Mouse (Mus musculus): ENCODE measurements around the gene Ptprg.

GRCm38 (mm10) chr14:11950379-11950778 lies 397.0 kb downstream of the Ptprg start:
- TF ChIP-seq CTCF (conservative IDR thresholded peaks at IDR 0.05; ENCODE audit: low read length) = no peak
- TF ChIP-seq NANOG (IDR thresholded peaks at IDR 0.05; ENCODE audit: borderline replicate concordance, low read length) = no peak
- no peak for TF ChIP-seq POU5F1 (IDR thresholded peaks at IDR 0.05; ENCODE audit: borderline replicate concordance, low read length)

Data from E14TG2a.4 (cell line).